Mouse (Mus musculus) hindbrain, embryonic 15.5 days (tissue): ENCODE results near the gene Hes3. TPM values are rescaled to one million over a fixed set of nuclear protein-coding genes. Genes with fewer than 3 reads are reported as not detected.

ENCODE experiments used
- ATAC-seq: fragments of 200-750 bp; cut with Nextera tagmentation; 2 replicates; pipeline ENCODE4 v1.8.0; 2017; ENCODE audit warnings: low read depth, moderate number of reproducible peaks, moderate TSS enrichment; ENCODE audit not compliant: low FRiP score
- H3K27ac ChIP-seq: fragments of 300-500 bp; sonication (generic); replicated peaks from 2 replicates; pipeline ENCODE4 v1.5.1; 2015; ENCODE audit warnings: mild to moderate bottlenecking, inconsistent platforms
- H3K27me3 ChIP-seq: fragments of 300-500 bp; sonication (generic); 2 replicates; pipeline ENCODE4 v1.6.1; 2015; ENCODE audit warnings: control low read depth, inconsistent platforms
- H3K36me3 ChIP-seq: fragments of 300-500 bp; sonication (generic); 2 replicates; pipeline ENCODE4 v1.6.1; 2015; ENCODE audit warnings: control low read depth, inconsistent platforms
- H3K4me1 ChIP-seq: fragments of 300-500 bp; sonication (generic); replicated peaks from 2 replicates; pipeline ENCODE4 v1.6.1; 2015; ENCODE audit warnings: control low read depth, inconsistent platforms
- H3K4me2 ChIP-seq: fragments of 300-500 bp; sonication (generic); 2 replicates; pipeline ENCODE4 v1.6.1; 2015; ENCODE audit warnings: moderate library complexity, mild to moderate bottlenecking, inconsistent platforms
- H3K4me3 ChIP-seq: fragments of 300-500 bp; sonication (generic); 2 replicates; pipeline ENCODE4 v1.5.1; 2015; ENCODE audit warnings: mild to moderate bottlenecking, inconsistent platforms
- H3K9ac ChIP-seq: fragments of 300-500 bp; sonication (generic); 2 replicates; pipeline ENCODE4 v1.6.1; 2015; ENCODE audit warnings: inconsistent platforms
- H3K9me3 ChIP-seq: fragments of 300-500 bp; sonication (generic); 2 replicates; pipeline ENCODE4 v1.6.1; 2016; ENCODE audit warnings: control low read depth, inconsistent platforms
- whole genome bisulfite sequencing: fragments of 180-500 bp; shearing (Covaris S2); methylation state at CpG from one replicate; pipeline ENCODE4 v1.1.7; 2015; 5-methylcytosine and 5-hydroxymethylcytosine counted together
- polyA plus RNA-seq: library from polyadenylated mRNA; unstranded; fragments of >200 nt; fragmentation: Nextera tagmentation; extraction: Ambion mirVana; gene quantifications from 2 replicates; pipeline ENCODE4 v1.2.1, GENCODE M21; 2015

Gene Hes3
- polyA plus RNA-seq, 1 experiment from 2014 or later = 0.47 TPM

DNA sequence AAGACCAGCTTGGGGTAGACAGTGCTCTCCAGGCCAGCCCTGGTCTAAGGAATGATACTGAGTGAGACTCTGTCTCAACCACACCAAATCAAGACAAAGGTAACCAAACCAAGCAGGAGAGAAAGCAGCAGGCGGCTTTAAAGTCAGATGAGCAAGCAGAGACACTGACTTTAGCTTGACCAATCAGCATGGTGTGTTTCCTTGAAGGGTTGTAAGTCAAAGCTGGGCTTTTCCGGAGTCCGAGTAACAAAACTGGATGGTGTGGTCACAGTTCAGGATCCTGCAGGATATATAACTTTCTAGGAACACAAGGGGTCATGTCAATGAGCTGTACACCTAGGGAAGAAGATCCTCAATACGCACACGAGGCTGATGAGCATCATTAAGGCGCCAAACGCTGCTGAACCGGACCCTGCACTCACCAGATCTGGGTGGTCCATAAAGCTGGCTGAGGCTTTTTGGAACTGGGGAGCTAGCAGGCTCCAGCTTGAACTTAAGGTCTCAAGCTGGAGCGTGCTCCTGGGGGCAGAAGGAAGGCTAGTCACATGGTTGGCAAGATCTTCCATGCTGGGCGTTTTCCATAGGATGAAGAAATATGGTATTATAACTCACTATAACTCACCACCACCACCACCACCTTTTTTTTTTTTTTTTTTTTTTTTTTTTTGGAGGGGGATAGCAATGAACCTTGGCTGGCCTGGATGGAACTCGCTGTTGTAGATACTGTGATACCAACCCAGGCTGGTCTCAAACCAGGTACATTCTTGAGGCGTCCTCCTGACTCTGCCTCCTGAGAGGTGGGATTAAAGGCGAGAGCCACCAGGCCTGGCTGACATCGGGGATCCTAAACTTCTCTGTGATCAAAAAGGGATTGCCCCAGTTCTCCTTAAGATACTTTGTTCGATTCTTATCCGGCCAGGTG is 33.4 kb upstream of the Hes3 start:
- H3K9ac ChIP-seq = no peak overlapping the region
- H3K27ac ChIP-seq = no peak overlapping the region
- H3K9me3 ChIP-seq = no peaks in the 10 kb centered on the region
- H3K36me3 ChIP-seq = peaks cover 14% of the 10 kb centered on the region
- peaks cover 17% of the 10 kb centered on the region for H3K4me1 ChIP-seq
- no peaks in the 10 kb centered on the region for H3K27me3 ChIP-seq
- H3K4me2 ChIP-seq = peak overlapping the region; percentile 49
- ATAC-seq = peak; percentile 39; the same call in 1 of the 2 replicates
- H3K4me3 ChIP-seq = peak overlapping the region; percentile 78
- WGBS = 57% methylated on average over 16 of the region's 16 CpGs

DNA sequence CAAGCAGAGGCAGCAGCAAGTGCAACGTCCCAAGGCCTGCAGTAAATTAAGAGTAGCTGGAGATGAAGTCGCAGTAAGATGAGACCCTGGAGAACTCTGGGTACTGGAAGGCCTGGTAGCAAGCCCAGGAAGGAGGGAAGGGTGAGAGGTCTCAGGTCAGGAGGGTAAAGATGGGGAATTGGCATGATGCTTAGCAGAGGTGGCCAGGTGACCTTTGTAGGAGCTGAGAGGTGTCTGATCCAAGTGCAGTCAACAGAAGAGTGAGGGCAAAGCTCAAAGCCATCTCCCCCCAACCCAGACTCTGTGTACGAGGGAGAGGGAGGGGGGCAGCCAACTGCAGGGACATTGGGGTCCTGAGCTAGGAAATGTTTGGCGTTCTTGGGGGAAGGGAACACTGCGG is 30.0 kb upstream of the Hes3 start:
- no peak for ATAC-seq
- H3K27me3 ChIP-seq = peaks cover 22% of the 10 kb centered on the region
- no peak overlapping the region for H3K9ac ChIP-seq
- WGBS = 60% methylated on average over 5 of the region's 5 CpGs
- peaks cover 7% of the 10 kb centered on the region for H3K4me1 ChIP-seq
- H3K27ac ChIP-seq = no peak overlapping the region
- H3K9me3 ChIP-seq = no peaks in the 10 kb centered on the region
- no peaks in the 10 kb centered on the region for H3K36me3 ChIP-seq
- H3K4me2 ChIP-seq = no peak overlapping the region
- H3K4me3 ChIP-seq = no peak overlapping the region

DNA sequence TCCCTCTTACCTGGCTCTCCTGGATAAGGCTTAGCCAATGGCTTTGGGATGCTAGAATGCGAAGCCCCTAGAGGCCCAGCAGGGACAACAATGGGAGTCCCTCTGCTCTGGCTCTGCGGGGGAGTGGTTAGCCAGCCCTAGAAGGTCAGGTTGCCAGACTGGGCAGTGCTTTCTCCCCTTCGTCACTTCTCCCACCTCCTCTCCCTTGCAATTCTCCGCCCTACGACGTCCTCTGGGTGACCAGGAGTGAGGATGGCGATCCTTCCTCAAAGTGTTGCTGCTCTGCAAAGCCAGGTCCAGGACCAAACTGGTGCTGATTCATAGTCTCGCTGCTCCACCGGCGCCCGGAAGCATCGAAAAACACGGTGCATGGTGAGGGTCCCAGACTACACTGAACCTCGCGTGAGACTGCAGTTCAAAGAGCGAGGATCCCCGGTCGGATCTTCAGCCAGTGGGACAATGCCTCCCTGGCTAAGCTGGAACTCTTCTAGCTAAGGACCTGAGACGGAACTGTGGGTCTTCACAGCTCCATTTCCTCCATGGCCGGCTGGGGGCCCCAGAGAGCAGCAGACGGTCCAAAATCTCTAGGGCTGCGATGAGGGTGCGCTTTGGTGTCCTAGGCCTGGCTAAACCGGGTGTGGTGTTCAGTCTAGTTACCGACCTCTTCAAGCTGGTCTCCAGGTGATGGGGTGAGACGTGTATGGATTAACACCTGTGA is 27.2 kb upstream of the Hes3 start, which contains the start of gene Rnf207:
Gene Rnf207, minus strand, starts transcription at position 477 of the 718 bp plus-strand sequence.
- H3K4me2 ChIP-seq = peak within 1 kb of the TSS; percentile 32
- no peak; the same call in 1 of the 2 replicates for ATAC-seq
- no peaks in the 10 kb centered on the region for H3K9me3 ChIP-seq
- peaks cover 19% of the 10 kb centered on the region for H3K4me1 ChIP-seq
- peaks cover 49% of the 10 kb centered on the region for H3K27me3 ChIP-seq
- no peak within 1 kb of the TSS for H3K27ac ChIP-seq
- no peaks in the 10 kb centered on the region for H3K36me3 ChIP-seq
- H3K9ac ChIP-seq = no peak within 1 kb of the TSS
- WGBS = 5% methylated on average over 26 of the region's 26 CpGs
- H3K4me3 ChIP-seq = peak within 1 kb of the TSS; percentile 3; the same call in 1 of the 2 replicates

DNA sequence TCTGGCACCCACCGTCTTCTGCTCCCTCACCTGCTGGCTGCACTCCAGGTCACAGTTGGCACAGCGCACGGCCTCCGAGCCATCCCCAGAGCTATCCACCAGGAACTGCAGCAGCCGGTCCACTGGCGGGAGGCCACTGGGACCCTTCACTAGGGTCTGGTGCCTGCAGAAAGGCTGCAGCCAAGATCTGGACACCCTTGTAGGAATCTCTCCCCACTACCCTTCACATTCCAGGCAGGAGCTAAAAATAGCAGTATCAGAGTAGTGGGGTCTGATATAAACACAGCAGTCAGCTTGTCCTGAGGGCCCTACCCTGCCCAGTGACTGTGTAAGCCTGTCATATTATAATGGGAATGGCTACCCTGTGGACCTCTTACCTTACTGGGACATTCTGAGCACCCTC is 26.2 kb upstream of the Hes3 start:
- ATAC-seq = no peak
- no peaks in the 10 kb centered on the region for H3K9me3 ChIP-seq
- no peak overlapping the region for H3K4me3 ChIP-seq
- H3K4me2 ChIP-seq = no peak overlapping the region
- no peaks in the 10 kb centered on the region for H3K36me3 ChIP-seq
- 74% methylated on average over 6 of the region's 6 CpGs for WGBS
- no peak overlapping the region for H3K27ac ChIP-seq
- H3K27me3 ChIP-seq = peaks cover 56% of the 10 kb centered on the region
- no peak overlapping the region for H3K9ac ChIP-seq
- H3K4me1 ChIP-seq = peaks cover 29% of the 10 kb centered on the region

DNA sequence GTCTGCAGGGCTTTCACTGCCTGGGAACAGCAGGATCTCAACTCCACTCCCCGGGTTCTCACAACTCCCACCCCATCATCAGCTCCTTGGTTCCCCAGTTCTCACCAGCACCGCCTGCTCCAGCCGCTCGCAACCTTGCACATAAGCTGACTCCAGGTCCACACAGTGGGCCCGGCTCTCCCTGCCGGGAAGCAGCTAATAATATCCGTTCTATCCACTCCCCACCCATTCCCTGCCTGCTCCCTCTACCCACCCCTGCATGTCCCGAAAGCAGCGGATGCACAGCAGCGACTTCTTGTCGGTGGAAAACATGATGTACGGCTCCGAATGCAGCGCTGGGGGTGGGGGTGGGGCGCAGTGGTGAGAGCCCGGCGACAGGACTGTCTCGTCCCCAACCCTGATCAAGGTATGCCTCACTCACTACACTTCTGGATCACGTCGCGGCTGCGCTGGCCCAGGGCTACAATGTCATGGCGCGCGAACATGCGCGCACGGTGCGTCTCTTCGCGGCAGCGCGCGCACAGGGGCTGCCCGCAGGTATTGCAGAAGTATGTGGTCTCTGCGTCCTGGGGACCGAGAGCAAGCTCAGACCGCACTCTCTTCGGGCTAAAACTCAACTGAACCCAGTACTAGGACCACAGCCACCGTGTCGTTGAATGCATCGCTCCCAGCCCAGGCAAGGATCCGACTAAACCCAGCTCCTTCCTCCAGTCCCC is 24.2 kb upstream of the Hes3 start:
- H3K27me3 ChIP-seq = peaks cover 76% of the 10 kb centered on the region
- peak overlapping the region; percentile 40 for H3K4me3 ChIP-seq
- H3K36me3 ChIP-seq = no peaks in the 10 kb centered on the region
- H3K27ac ChIP-seq = no peak overlapping the region
- 1% methylated on average over 43 of the region's 43 CpGs for WGBS
- no peak for ATAC-seq
- peak overlapping the region; percentile 25; the same call in 1 of the 2 replicates for H3K9ac ChIP-seq
- H3K4me1 ChIP-seq = peaks cover 36% of the 10 kb centered on the region
- H3K4me2 ChIP-seq = peak overlapping the region; percentile 66
- no peaks in the 10 kb centered on the region for H3K9me3 ChIP-seq

DNA sequence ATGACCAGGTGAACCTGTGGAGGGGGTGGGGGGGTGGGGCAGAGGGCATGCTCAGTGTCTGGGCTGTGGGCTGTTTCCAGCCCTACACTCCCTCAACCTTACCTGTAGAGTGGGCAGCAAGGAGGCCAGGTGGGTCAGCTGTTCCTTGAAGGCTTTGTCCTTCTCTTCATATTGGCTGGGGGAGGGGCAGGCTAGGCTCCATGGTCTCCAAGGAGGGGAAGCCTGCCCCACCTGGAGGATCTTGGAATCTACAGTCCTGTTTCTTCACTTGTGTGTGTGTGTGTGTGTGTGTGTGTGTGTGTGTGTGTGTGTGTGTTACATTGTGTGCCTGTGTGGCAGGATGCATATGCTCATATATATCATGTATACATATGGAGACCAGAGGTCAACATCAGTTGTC is 22.5 kb upstream of the Hes3 start:
- peak; percentile 24; the same call in 1 of the 2 replicates for ATAC-seq
- Histone ChIP-seq H3K27ac (no peak overlapping the region), H3K9ac (no peak overlapping the region), H3K4me1 (peaks cover 36% of the 10 kb centered on the region), H3K4me2 (peak overlapping the region; percentile 74), H3K9me3 (no peaks in the 10 kb centered on the region), H3K36me3 (no peaks in the 10 kb centered on the region), H3K27me3 (peaks cover 90% of the 10 kb centered on the region), H3K4me3 (peak overlapping the region; percentile 41)

DNA sequence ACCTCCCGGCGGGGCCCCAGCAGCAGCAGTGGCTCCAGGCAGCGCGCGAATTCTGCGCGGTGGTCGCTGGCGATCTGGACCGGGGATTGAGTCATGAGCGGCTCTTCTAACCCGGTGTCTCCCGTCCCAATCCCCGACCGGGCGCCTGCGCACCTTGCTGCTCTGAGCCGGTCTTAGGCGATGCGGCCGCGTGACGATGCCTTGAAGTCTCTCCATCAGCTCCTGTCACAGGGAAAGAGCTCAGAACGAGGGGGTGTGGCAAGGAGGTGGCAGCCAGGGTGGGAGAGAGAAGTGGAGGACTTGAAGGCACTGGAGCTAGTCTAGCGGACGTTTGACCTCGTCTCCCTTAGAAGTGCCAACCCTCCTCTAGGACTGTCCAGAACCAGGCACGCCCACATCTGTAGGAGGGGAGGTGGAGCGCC is 21.8 kb upstream of the Hes3 start:
- H3K36me3 ChIP-seq = no peaks in the 10 kb centered on the region
- peaks cover 87% of the 10 kb centered on the region for H3K27me3 ChIP-seq
- WGBS = under 1% methylated on average over 29 of the region's 29 CpGs
- peak; percentile 54 for ATAC-seq
- peak overlapping the region; percentile 41 for H3K4me3 ChIP-seq
- 0 out of 2 replicates have a peak overlapping the region, but pooled peaks have one; percentile 5 for H3K27ac ChIP-seq
- H3K4me2 ChIP-seq = peak overlapping the region; percentile 74
- no peaks in the 10 kb centered on the region for H3K9me3 ChIP-seq
- peak overlapping the region; percentile 37; the same call in 1 of the 2 replicates for H3K9ac ChIP-seq
- peaks cover 31% of the 10 kb centered on the region for H3K4me1 ChIP-seq

DNA sequence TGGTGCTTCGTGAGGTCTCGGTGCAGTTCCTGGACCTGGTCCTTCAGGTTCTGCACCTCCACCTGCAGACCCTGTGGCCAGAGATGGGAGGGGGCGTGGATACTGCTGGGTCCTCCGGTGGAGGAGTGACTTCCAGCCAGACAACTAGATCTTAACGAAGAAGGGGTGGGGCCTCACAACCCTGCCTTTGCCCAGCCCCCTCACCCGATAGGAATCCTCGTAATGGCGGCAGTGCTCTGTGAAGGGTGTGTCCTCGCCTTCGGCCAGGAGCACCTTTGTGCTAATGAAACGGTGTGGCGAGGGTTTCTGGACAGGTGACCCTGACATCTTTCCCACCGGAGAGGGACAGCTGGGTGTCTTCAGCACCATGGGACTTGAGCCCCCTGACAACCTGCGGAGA is 20.7 kb upstream of the Hes3 start:
- peaks cover 31% of the 10 kb centered on the region for H3K4me1 ChIP-seq
- peaks cover 77% of the 10 kb centered on the region for H3K27me3 ChIP-seq
- H3K9ac ChIP-seq = no peak overlapping the region
- H3K4me3 ChIP-seq = peak overlapping the region; percentile 41
- no peak overlapping the region for H3K27ac ChIP-seq
- no peak for ATAC-seq
- no peaks in the 10 kb centered on the region for H3K36me3 ChIP-seq
- no peaks in the 10 kb centered on the region for H3K9me3 ChIP-seq
- H3K4me2 ChIP-seq = peak overlapping the region; percentile 74
- 4% methylated on average over 14 of the region's 14 CpGs for WGBS

DNA sequence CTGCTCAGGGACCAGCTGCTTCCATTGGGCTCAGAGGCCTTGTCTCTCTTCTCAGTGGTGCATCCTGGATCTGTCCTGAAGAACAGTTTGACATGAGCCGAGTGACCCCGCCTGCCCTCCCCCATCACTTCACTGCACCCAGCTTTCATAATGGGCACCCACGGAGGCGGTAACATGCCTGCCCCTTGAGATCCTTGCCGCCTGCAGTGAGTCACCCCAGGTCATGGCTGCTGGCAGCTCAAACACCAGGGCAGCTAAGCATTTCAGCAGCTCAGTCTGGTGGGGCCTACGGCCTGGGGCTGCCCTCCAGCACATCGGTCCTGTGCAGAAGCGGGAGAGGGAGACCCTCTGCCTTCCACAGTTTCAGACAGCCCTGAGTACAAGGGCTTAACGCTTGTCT is 16.1 kb upstream of the Hes3 start:
- no peak overlapping the region for H3K4me2 ChIP-seq
- H3K4me1 ChIP-seq = peaks cover 27% of the 10 kb centered on the region
- no peak overlapping the region for H3K27ac ChIP-seq
- WGBS = 79% methylated on average over 9 of the region's 9 CpGs
- H3K9ac ChIP-seq = no peak overlapping the region
- H3K4me3 ChIP-seq = no peak overlapping the region
- H3K36me3 ChIP-seq = peaks cover 23% of the 10 kb centered on the region; the same call in 1 of the 2 replicates
- H3K27me3 ChIP-seq = peaks cover 35% of the 10 kb centered on the region
- ATAC-seq = no peak
- H3K9me3 ChIP-seq = no peaks in the 10 kb centered on the region

DNA sequence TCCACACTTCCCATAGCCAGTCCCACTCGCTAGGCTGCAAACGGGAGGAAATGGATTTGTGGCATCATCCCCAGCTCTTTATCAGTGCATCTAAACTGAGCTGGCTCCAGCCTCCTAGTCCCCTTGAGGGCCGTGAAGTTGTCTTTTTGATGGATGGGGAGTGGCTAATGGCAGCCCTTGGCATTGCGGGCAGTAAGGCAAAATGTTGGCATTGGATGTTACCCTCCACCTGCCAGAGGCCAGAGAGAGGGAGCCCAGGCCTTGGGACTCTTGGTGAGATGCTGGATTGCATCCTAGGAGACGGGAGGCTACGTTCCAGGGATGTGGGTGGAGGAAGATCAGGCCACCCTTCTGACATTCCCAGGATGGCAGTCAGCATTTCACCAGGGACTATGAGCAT is 14.5 kb upstream of the Hes3 start:
- H3K9ac ChIP-seq = no peak overlapping the region
- no peak overlapping the region for H3K4me2 ChIP-seq
- H3K9me3 ChIP-seq = no peaks in the 10 kb centered on the region
- WGBS = 53% methylated on average over 6 of the region's 6 CpGs
- ATAC-seq = no peak
- peaks cover 23% of the 10 kb centered on the region; the same call in 1 of the 2 replicates for H3K36me3 ChIP-seq
- H3K27me3 ChIP-seq = peaks cover 19% of the 10 kb centered on the region
- no peak overlapping the region for H3K27ac ChIP-seq
- H3K4me3 ChIP-seq = no peak overlapping the region
- peaks cover 19% of the 10 kb centered on the region for H3K4me1 ChIP-seq

DNA sequence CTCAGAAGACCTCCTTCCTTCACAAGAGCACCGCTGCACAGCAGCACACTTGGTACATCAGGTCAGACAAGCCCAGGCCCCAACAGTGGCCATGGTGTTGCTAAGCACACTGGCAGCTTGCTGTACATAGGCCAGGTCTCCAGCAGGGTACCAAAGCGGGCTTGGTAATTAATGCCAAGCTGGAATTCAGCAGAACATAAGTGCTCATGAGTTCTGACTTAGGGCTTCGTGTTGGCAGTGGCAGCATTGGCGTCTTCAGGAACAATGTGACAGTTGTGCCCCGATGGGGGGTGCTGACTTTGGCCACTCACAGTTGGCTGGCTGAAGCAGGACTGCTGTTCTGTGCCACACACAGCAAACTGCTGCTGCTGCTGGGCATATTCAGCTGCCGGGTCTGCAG is 13.2 kb upstream of the Hes3 start:
- Histone ChIP-seq H3K4me2 (no peak overlapping the region), H3K4me3 (no peak overlapping the region), H3K9me3 (no peaks in the 10 kb centered on the region), H3K27ac (0 out of 2 replicates have a peak overlapping the region, but pooled peaks have one; percentile 23), H3K4me1 (peaks cover 19% of the 10 kb centered on the region), H3K9ac (no peak overlapping the region), H3K36me3 (peaks cover 34% of the 10 kb centered on the region), H3K27me3 (peaks cover 6% of the 10 kb centered on the region)
- WGBS = 78% methylated on average over 6 of the region's 6 CpGs
- peak; percentile 53 for ATAC-seq
